Mouse (Mus musculus) c-Kit-positive CD71-positive TER-119-negative erythroid progenitor cells, embryonic 14.5 days (primary cell): ENCODE data around the gene Wnt5b.

ENCODE experiments used
- DNase-seq: peaks from one replicate; pipeline ENCODE4 v3.0.0-alpha.2; 2013; ENCODE audit warnings: low read depth

Wnt5b gene

DNA sequence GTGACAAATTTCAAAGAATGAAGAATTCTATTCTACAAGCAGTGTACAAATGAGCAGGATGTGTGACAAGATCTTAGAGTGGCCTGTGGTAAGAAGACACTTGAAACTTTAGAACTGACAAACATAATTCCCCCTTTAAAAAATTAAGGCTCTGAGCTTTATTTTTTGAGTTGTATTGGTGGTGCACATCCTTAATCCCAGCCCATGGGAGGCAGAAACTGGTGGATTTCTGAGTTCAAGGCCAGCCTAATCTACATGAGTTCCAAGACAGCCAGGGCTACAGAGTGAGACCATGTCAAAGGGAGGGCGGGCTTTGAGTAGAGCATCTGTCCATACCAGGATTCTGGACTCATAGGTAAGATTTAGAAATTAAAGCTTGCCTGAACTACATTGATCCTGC, 157.3 kb downstream of the Wnt5b start:
- no peak for DNase-seq

DNA sequence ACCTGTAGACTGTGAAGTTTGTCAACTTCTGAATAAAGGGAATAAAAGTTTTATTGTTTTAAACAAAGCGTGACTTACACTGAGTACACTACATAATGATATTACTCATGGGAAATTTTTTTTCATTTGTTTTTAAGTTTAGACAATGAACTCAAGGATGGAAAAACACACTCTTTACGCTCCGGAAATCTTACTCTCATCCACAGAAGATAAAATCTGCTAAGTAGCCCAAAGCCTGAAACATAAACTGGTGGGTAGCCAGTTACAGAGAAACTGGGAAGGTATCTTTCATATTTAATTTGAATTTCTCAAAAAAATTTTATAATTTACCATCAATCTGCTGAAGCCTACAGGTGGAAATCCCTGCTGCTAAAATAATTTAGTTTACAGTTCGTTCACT, 157.7 kb downstream of the Wnt5b start:
- no peak for DNase-seq

DNA sequence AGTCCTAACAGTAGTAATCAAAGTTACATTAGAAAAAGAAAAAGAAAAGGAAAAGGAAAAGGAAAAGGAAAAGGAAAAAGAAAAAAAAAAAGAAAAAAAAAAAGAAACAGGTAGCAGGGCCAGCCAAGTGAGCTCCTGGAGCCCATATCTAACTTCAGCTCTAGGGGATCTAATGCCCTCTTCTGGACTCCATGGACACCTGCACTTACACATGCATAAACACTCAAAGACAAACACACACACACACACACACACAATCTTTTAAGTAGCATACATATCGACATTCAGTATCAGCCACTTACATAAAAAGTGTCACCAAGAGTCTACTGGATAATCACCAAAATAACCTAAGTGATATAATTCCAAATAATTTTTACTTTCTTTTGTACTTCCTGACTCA, 158.5 kb downstream of the Wnt5b start:
- no peak for DNase-seq
